Mouse (Mus musculus): ENCODE measurements around the gene Trim28.

GRCm38 (mm10) chr7:12995862-12996261 lies 3.1 kb upstream of the Trim28 start:
- TF ChIP-seq CTCF (IDR thresholded peaks at IDR 0.05; ENCODE audit: borderline replicate concordance, insufficient read depth, low read depth, low read length) (no peak), POLR2A (IDR thresholded peaks at IDR 0.05; ENCODE audit: borderline replicate concordance, insufficient read depth, low read length) (no peak)
